Comparison of ENCODE assay signal across 20 mouse cellular contexts in the genomic region with DNA sequence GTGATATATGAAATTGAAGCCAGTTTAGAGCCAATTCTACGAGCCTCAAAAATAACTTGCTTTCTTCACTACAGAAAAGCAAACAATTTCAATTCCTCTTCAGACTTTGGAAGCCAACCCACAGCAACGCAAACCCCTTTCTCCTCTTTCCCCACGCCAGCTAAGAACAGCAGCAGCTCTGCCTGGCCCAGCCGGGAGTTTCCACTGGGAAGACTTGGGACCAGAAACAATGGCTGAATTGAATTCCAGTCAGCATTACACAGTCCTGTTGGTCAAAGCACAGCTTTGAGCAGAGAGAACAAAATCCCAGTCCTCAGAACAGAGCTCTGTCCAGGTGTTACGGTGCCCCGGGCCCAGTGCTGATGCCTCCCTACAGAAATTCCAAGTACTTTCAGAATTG. TPM values are rescaled to one million over a fixed set of nuclear protein-coding genes. Genes with fewer than 3 reads are reported as not detected.
DNase-seq lines count a peak whose midpoint lies in the region; ATAC-seq and TF ChIP-seq lines count a peak whose summit lies in the region.
"Had no signal": no experiment of that assay in that cellular context is flagged by ENCODE, and none has a peak within 500 bp of the region (broad histone marks: within the 10 kb centered on the region; RNA-seq: fewer than 3 reads in every experiment).

No protein-coding gene starts in this region.

- H3K4me1 ChIP-seq in hindbrain, postnatal 0 days (ENCODE audit: insufficient read depth, low read length), result no peaks in the 10 kb centered on the region
- no peaks in the 10 kb centered on the region for H3K4me1 ChIP-seq in hindbrain, embryonic 14.5 days (replicated peaks; ENCODE audit: control insufficient read depth, insufficient read depth, low read length)
- H3K4me1 ChIP-seq in midbrain, embryonic 14.5 days (ENCODE audit: control insufficient read depth, insufficient read depth, low read length), result no peaks in the 10 kb centered on the region
- H3K4me1 ChIP-seq in midbrain, postnatal 0 days (ENCODE audit: insufficient read depth, low read length), result no peaks in the 10 kb centered on the region
- H3K4me1 ChIP-seq: liver, embryonic 12.5 days had no signal

- DNase-seq in embryo, embryonic 10.5 days (ENCODE audit: low spot score), result peak; percentile 10
- no peak for DNase-seq in embryo, embryonic 9.5 days (ENCODE audit: extremely low spot score)
- DNase-seq in hindbrain, postnatal 0 days (ENCODE audit: low spot score), result no peak
- DNase-seq in hindbrain, embryonic 14.5 days (ENCODE audit: low spot score), result no peak
- peak; percentile 24 for DNase-seq in midbrain, embryonic 14.5 days
- DNase-seq in midbrain, postnatal 0 days (ENCODE audit: low spot score), result no peak
- DNase-seq in cerebellum, adult 11-12 months, result no peak
- DNase-seq in T-cell, adult 2 months (ENCODE audit: low spot score), result no peak
- DNase-seq: cerebellum, postnatal 10 days; heart, postnatal 10 days; kidney, adult 2 months; kidney, postnatal 10 days; lung, adult 2 months; thymus, postnatal 25 days had no signal

- H3K4me2 ChIP-seq in hindbrain, postnatal 0 days (ENCODE audit: low read depth, low read length), result no peak overlapping the region
- H3K4me2 ChIP-seq in hindbrain, embryonic 14.5 days (replicated peaks), result no peak overlapping the region
- no peak overlapping the region for H3K4me2 ChIP-seq in midbrain, embryonic 14.5 days (ENCODE audit: low read length)
- H3K4me2 ChIP-seq in midbrain, postnatal 0 days (ENCODE audit: low read depth, low read length, poor library complexity, severe bottlenecking), result no peak overlapping the region
- H3K4me2 ChIP-seq: heart, embryonic 11.5 days; liver, embryonic 12.5 days; midbrain, embryonic 12.5 days had no signal

- 53% methylated on average over 6 of the region's 6 CpGs for WGBS in hindbrain, postnatal 0 days
- WGBS in hindbrain, embryonic 14.5 days, result 48% methylated on average over 6 of the region's 6 CpGs
- WGBS in midbrain, embryonic 14.5 days, result 23% methylated on average over 6 of the region's 6 CpGs
- 38% methylated on average over 6 of the region's 6 CpGs for WGBS in midbrain, postnatal 0 days

- no peak overlapping the region for H3K4me3 ChIP-seq in hindbrain, postnatal 0 days (ENCODE audit: low read length)
- no peak overlapping the region for H3K4me3 ChIP-seq in hindbrain, embryonic 14.5 days (replicated peaks; ENCODE audit: low read length)
- no peak overlapping the region for H3K4me3 ChIP-seq in midbrain, embryonic 14.5 days (replicated peaks; ENCODE audit: low read depth, low read length)
- H3K4me3 ChIP-seq in midbrain, postnatal 0 days (ENCODE audit: low read depth, low read length), result no peak overlapping the region
- H3K4me3 ChIP-seq: liver, embryonic 12.5 days; midbrain, embryonic 12.5 days; myocyte had no signal

- no peaks in the 10 kb centered on the region for H3K27me3 ChIP-seq in hindbrain, postnatal 0 days (ENCODE audit: insufficient read depth, low read length)
- no peaks in the 10 kb centered on the region for H3K27me3 ChIP-seq in hindbrain, embryonic 14.5 days (ENCODE audit: control insufficient read depth, insufficient read depth, low read length)
- H3K27me3 ChIP-seq in midbrain, embryonic 14.5 days (ENCODE audit: control insufficient read depth, insufficient read depth, low read length), result no peaks in the 10 kb centered on the region
- H3K27me3 ChIP-seq in midbrain, postnatal 0 days (ENCODE audit: insufficient read depth, low read length), result no peaks in the 10 kb centered on the region
- H3K27me3 ChIP-seq: liver, embryonic 12.5 days; midbrain, embryonic 12.5 days had no signal

- no peak for ATAC-seq in hindbrain, postnatal 0 days
- ATAC-seq in hindbrain, embryonic 14.5 days (ENCODE audit: low FRiP score), result no peak
- ATAC-seq in midbrain, embryonic 14.5 days (ENCODE audit: low FRiP score, low TSS enrichment), result no peak
- no peak for ATAC-seq in midbrain, postnatal 0 days (ENCODE audit: low FRiP score)
- ATAC-seq: inflammation-experienced regulatory T-cells, adult 6 months; liver, embryonic 12.5 days had no signal

- TF ChIP-seq CTCF in hindbrain, postnatal 0 days (IDR thresholded peaks at IDR 0.05; ENCODE audit: low read depth), result no peak
- TF ChIP-seq CTCF in midbrain, postnatal 0 days (IDR thresholded peaks at IDR 0.05), result no peak

- no peaks in the 10 kb centered on the region for H3K9me3 ChIP-seq in hindbrain, postnatal 0 days (ENCODE audit: low read length)
- H3K9me3 ChIP-seq in hindbrain, embryonic 14.5 days (ENCODE audit: control insufficient read depth, low read length), result no peaks in the 10 kb centered on the region
- H3K9me3 ChIP-seq in midbrain, embryonic 14.5 days (ENCODE audit: control insufficient read depth, low read length), result no peaks in the 10 kb centered on the region
- no peaks in the 10 kb centered on the region for H3K9me3 ChIP-seq in midbrain, postnatal 0 days (ENCODE audit: low read length)
- H3K9me3 ChIP-seq: G1E; liver, embryonic 12.5 days; midbrain, embryonic 12.5 days had no signal

- H3K36me3 ChIP-seq in hindbrain, postnatal 0 days (ENCODE audit: insufficient read depth, low read length), result no peaks in the 10 kb centered on the region; the same call in 1 of the 2 replicates
- peaks cover 16% of the 10 kb centered on the region; the same call in 1 of the 2 replicates for H3K36me3 ChIP-seq in hindbrain, embryonic 14.5 days (replicated peaks; ENCODE audit: control insufficient read depth, insufficient read depth)
- H3K36me3 ChIP-seq in midbrain, embryonic 14.5 days (ENCODE audit: control insufficient read depth, insufficient read depth, low read length), result peaks cover 10% of the 10 kb centered on the region
- H3K36me3 ChIP-seq in midbrain, postnatal 0 days (ENCODE audit: insufficient read depth, low read length), result 0 out of 2 replicates have a peak, but pooled peaks cover 10% of the 10 kb centered on the region

- no peak overlapping the region for H3K9ac ChIP-seq in hindbrain, postnatal 0 days (replicated peaks; ENCODE audit: low read length)
- no peak overlapping the region for H3K9ac ChIP-seq in hindbrain, embryonic 14.5 days
- H3K9ac ChIP-seq in midbrain, embryonic 14.5 days (replicated peaks; ENCODE audit: low read length), result no peak overlapping the region
- no peak overlapping the region for H3K9ac ChIP-seq in midbrain, postnatal 0 days (replicated peaks; ENCODE audit: low read length, poor library complexity, severe bottlenecking)
- H3K9ac ChIP-seq: liver, embryonic 12.5 days; midbrain, embryonic 12.5 days had no signal

- 0 out of 2 replicates have a peak overlapping the region, but pooled peaks have one; percentile 7 for H3K27ac ChIP-seq in hindbrain, postnatal 0 days
- no peak overlapping the region for H3K27ac ChIP-seq in hindbrain, embryonic 14.5 days
- no peak overlapping the region for H3K27ac ChIP-seq in midbrain, embryonic 14.5 days (replicated peaks; ENCODE audit: low read depth, low read length)
- H3K27ac ChIP-seq in midbrain, postnatal 0 days (ENCODE audit: low read depth, low read length), result no peak overlapping the region
- H3K27ac ChIP-seq: liver, embryonic 12.5 days; midbrain, embryonic 12.5 days had no signal

RNA-seq across cellular contexts. Expression of a gene that starts 59.1 kb away (rescaled TPM):
- 22.3 and 23.4 TPM in 2 replicates for total RNA-seq in hindbrain, postnatal 0 days (2014; rRNA removed)
- 11.9 and 12.3 TPM in 2 replicates for polyA plus RNA-seq in hindbrain, postnatal 0 days (2015; fragmentation: Nextera tagmentation; extraction: Ambion mirVana)
- 15.8 TPM in 2 replicates for polyA plus RNA-seq in hindbrain, embryonic 14.5 days (2014; fragmentation: Nextera tagmentation; extraction: Ambion mirVana)
- 13.9 and 18.6 TPM in 2 replicates for polyA plus RNA-seq in midbrain, embryonic 14.5 days (2014; fragmentation: Nextera tagmentation; extraction: Ambion mirVana)
- 26.7 and 39.4 TPM in 2 replicates for total RNA-seq in midbrain, postnatal 0 days (2014; rRNA removed)
- 9.0 and 10.9 TPM in 2 replicates for polyA plus RNA-seq in midbrain, postnatal 0 days (2015; fragmentation: Nextera tagmentation; extraction: Ambion mirVana)

Comparison
In these comparisons a context has a peak if more than half of its experiments do, and no peak if none do; other contexts are left out.
1. DNase-seq: peak in embryo, embryonic 10.5 days (single experiment) and midbrain, embryonic 14.5 days (single experiment); none in embryo, embryonic 9.5 days (single experiment), hindbrain, postnatal 0 days (single experiment), hindbrain, embryonic 14.5 days (single experiment), midbrain, postnatal 0 days (single experiment), cerebellum, adult 11-12 months (single experiment) and T-cell, adult 2 months (single experiment).